Mouse (Mus musculus) layer of hippocampus, adult 6 months (tissue): ENCODE data around the gene Vrk3. TPM values are rescaled to one million over a fixed set of nuclear protein-coding genes. Genes with fewer than 3 reads are reported as not detected.

ENCODE experiments used
- long read RNA-seq, 2 experiments: library from polyadenylated mRNA; unstranded; transcript quantifications; one replicate each; pipeline ENCODE4 v2.0.0; 2019 to 2020
- polyA plus RNA-seq: library from polyadenylated mRNA; unstranded; fragments of <200 nt; fragmentation: Nextera tagmentation; gene quantifications from 2 replicates; pipeline ENCODE4 v1.2.3, GENCODE M21; 2021

The Vrk3 gene
- polyA plus RNA-seq, result 35.9 and 36.4 TPM in 2 replicates
- long read RNA-seq, experiment 1, transcript Vrk3-201 (15 exons, 1,969 nt), result major isoform, 65 of 80 reads
- long read RNA-seq, experiment 1, partial matches to known transcripts, result 10 of 80 reads
- long read RNA-seq, experiment 1, other reads (novel, unspliced or antisense), result 5 of 80 reads
- long read RNA-seq, experiment 2, transcript Vrk3-201 (15 exons, 1,969 nt), result major isoform, 184 of 210 reads
- long read RNA-seq, experiment 2, partial matches to known transcripts, result 8 of 210 reads
- long read RNA-seq, experiment 2, other reads (novel, unspliced or antisense), result 18 of 210 reads

GRCm38 (mm10) chr7:44748101-44749044 lies at the start of gene Vrk3:
Gene Vrk3 (plus strand): TSS chr7:44748413.

GRCm38 (mm10) chr7:44708574-44708973 lies 39.6 kb upstream of the Vrk3 start, which contains the start of gene Izumo2:
Gene Izumo2 (plus strand): TSS chr7:44708742.

GRCm38 (mm10) chr7:44750950-44751349 lies 2.7 kb downstream of the Vrk3 start, which contains the start of gene Zfp473:
Gene Zfp473 (minus strand): TSS chr7:44751050.

GRCm38 (mm10) chr7:44815721-44816469 lies 67.7 kb downstream of the Vrk3 start, which contains the start of the genes Nup62 and Il4i1:
Gene Nup62 (plus strand): TSS chr7:44816088.
Gene Il4i1 (plus strand): TSS chr7:44816387.

GRCm38 (mm10) chr7:44816470-44817021 lies 68.3 kb downstream of the Vrk3 start, which contains the start of gene Atf5:
Gene Atf5 (minus strand): TSS chr7:44816658.

Other genes with a start within 250 kb of the Vrk3 start
- gene Mybpc2, start 223.8 kb upstream of the Vrk3 start, polyA plus RNA-seq, result 0.04 TPM in 1 of 2 replicates, not detected in the other
- gene Spib, start 216.3 kb upstream of the Vrk3 start, polyA plus RNA-seq, result not detected in 2 replicates
- gene Pold1, start 199.6 kb upstream of the Vrk3 start, polyA plus RNA-seq, result 5.1 and 6.8 TPM in 2 replicates
- gene Nr1h2, start 194.5 kb upstream of the Vrk3 start, polyA plus RNA-seq, result 35.5 and 38.6 TPM in 2 replicates
- 0.09 and 0.10 TPM in 2 replicates for gene Napsa, start 176.0 kb upstream of the Vrk3 start, polyA plus RNA-seq
- gene Kcnc3, start 157.7 kb upstream of the Vrk3 start, polyA plus RNA-seq, result 3.3 and 4.2 TPM in 2 replicates
- 29.7 and 33.9 TPM in 2 replicates for gene Myh14, start 77.6 kb upstream of the Vrk3 start, polyA plus RNA-seq
- gene Izumo2, start 39.7 kb upstream of the Vrk3 start, polyA plus RNA-seq, result not detected in 2 replicates
- 0.11 and 0.16 TPM in 2 replicates for gene Zfp473, start 2.6 kb downstream of the Vrk3 start, polyA plus RNA-seq
- 10.2 and 10.5 TPM in 2 replicates for gene Nup62, start 67.7 kb downstream of the Vrk3 start, polyA plus RNA-seq
- 0.57 and 0.79 TPM in 2 replicates for gene Il4i1, start 68.0 kb downstream of the Vrk3 start, polyA plus RNA-seq
- 0.68 and 0.74 TPM in 2 replicates for gene Atf5, start 68.2 kb downstream of the Vrk3 start, polyA plus RNA-seq
- gene Akt1s1, start 100.6 kb downstream of the Vrk3 start, polyA plus RNA-seq, result 30.7 and 33.9 TPM in 2 replicates
- 57.9 and 60.7 TPM in 2 replicates for gene Tbc1d17, start 100.7 kb downstream of the Vrk3 start, polyA plus RNA-seq
- 27.8 and 30.3 TPM in 2 replicates for gene Pnkp, start 108.7 kb downstream of the Vrk3 start, polyA plus RNA-seq
- 147 and 187 TPM in 2 replicates for gene Ptov1, start 121.4 kb downstream of the Vrk3 start, polyA plus RNA-seq
- 143 and 184 TPM in 2 replicates for gene Med25, start 144.3 kb downstream of the Vrk3 start, polyA plus RNA-seq
- gene Fuz, start 147.7 kb downstream of the Vrk3 start, polyA plus RNA-seq, result 12.1 TPM in 2 replicates
- gene Ap2a1, start 181.1 kb downstream of the Vrk3 start, polyA plus RNA-seq, result 34.8 and 42.1 TPM in 2 replicates
- gene Tsks, start 194.8 kb downstream of the Vrk3 start, polyA plus RNA-seq, result 0.28 and 0.35 TPM in 2 replicates
- gene Cpt1c, start 226.4 kb downstream of the Vrk3 start, polyA plus RNA-seq, result 86.2 and 86.7 TPM in 2 replicates
- 6.7 and 7.4 TPM in 2 replicates for gene Prmt1, start 238.2 kb downstream of the Vrk3 start, polyA plus RNA-seq
- 10.7 and 12.0 TPM in 2 replicates for gene Irf3, start 249.2 kb downstream of the Vrk3 start, polyA plus RNA-seq